Mouse (Mus musculus) erythroblast, embryonic 14.5 days (primary cell): ENCODE results near the gene Tnfaip8l1. TPM values are rescaled to one million over a fixed set of nuclear protein-coding genes. Genes with fewer than 3 reads are reported as not detected.

ENCODE experiments used
- H3K27me3 ChIP-seq: 2 replicates; pipeline ENCODE4 v1.6.1; 2012; ENCODE audit warnings: inconsistent platforms; ENCODE audit not compliant: control insufficient read depth
- H3K36me3 ChIP-seq: 2 replicates; pipeline ENCODE4 v1.6.1; 2012; ENCODE audit warnings: mild to moderate bottlenecking, inconsistent platforms; ENCODE audit not compliant: control insufficient read depth
- H3K4me1 ChIP-seq: 2 replicates; pipeline ENCODE4 v1.6.1; 2012; ENCODE audit warnings: inconsistent platforms; ENCODE audit not compliant: control insufficient read depth
- H3K4me3 ChIP-seq: replicated peaks from 2 replicates; pipeline ENCODE3; 2012; ENCODE audit warnings: moderate library complexity, mild to moderate bottlenecking, inconsistent platforms
- H3K9me3 ChIP-seq: 2 replicates; pipeline ENCODE4 v1.6.1; 2012; ENCODE audit warnings: low read length, inconsistent platforms, mixed read lengths; ENCODE audit not compliant: control insufficient read depth
- GATA1 ChIP-seq: IDR thresholded peaks from 2 replicates; pipeline ENCODE4 v1.6.1; 2012; ENCODE audit warnings: low read length, inconsistent platforms, mixed read lengths
- TAL1 ChIP-seq: IDR thresholded peaks from 3 replicates; pipeline ENCODE4 v1.6.1; 2012; ENCODE audit warnings: low read length, inconsistent platforms, mixed read lengths
- polyA plus RNA-seq: library from polyadenylated mRNA; stranded (reverse); fragments of >175 nt; gene quantifications from 2 replicates; pipeline ENCODE4 v1.2.3, GENCODE M21; 2012

The Tnfaip8l1 gene
- polyA plus RNA-seq, 1 experiment: 0.07 TPM

GRCm38 (mm10) chr17:56170636-56171035 is 8.4 kb downstream of the Tnfaip8l1 start:
- H3K4me1 ChIP-seq: no peaks in the 10 kb centered on the region; the same call in 1 of the 2 replicates
- H3K27me3 ChIP-seq: no peaks in the 10 kb centered on the region
- H3K9me3 ChIP-seq: no peaks in the 10 kb centered on the region
- peaks cover 5% of the 10 kb centered on the region for H3K36me3 ChIP-seq
- TF ChIP-seq GATA1 (no peak), TAL1 (no peak)
- H3K4me3 ChIP-seq: no peak overlapping the region

DNA sequence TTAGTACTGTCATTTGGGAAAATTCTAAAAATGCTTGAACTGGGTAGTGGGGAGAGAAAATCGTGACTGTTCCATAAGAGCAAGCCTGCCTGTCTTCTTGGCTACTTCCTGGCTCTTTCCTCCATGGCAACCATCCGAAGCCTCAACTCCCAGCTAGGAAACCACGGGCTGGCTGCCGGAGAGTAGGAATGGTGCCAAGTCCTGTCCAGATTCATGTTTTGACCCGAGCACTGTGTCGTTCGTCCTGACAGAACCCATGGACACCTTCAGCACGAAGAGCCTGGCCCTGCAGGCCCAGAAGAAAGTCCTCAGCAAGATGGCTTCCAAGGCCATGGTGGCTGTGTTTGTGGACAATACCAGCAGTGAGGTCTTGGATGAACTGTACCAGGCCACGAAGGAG is 9.2 kb downstream of the Tnfaip8l1 start:
- Histone ChIP-seq H3K4me3 (no peak overlapping the region), H3K27me3 (no peaks in the 10 kb centered on the region), H3K4me1 (no peaks in the 10 kb centered on the region; the same call in 1 of the 2 replicates), H3K36me3 (peaks cover 10% of the 10 kb centered on the region), H3K9me3 (no peaks in the 10 kb centered on the region)
- TF ChIP-seq GATA1 (no peak), TAL1 (no peak)

DNA sequence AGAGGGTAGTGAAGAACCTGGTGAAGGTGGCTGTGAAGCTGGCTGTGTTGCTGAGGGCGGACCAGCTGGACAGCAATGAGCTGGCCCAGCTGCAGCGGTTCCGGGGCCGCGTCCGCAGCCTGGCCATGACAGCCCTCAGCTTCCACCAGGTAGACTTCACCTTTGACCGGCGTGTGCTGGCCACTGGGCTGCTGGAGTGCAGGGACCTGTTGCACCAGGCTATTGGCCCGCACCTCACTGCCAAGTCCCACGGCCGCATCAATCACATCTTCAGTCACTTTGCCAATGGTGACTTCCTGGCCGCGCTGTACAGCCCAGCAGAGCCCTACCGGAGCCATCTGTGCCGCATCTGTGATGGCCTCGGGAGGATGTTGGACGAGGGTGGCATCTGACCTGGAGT is 9.6 kb downstream of the Tnfaip8l1 start:
- no peaks in the 10 kb centered on the region for H3K27me3 ChIP-seq
- no peaks in the 10 kb centered on the region for H3K9me3 ChIP-seq
- H3K36me3 ChIP-seq: peaks cover 14% of the 10 kb centered on the region
- no peak overlapping the region for H3K4me3 ChIP-seq
- TF ChIP-seq TAL1 (no peak), GATA1 (no peak)
- no peaks in the 10 kb centered on the region; the same call in 1 of the 2 replicates for H3K4me1 ChIP-seq

- H3K4me3 ChIP-seq: no peak overlapping the region
- no peaks in the 10 kb centered on the region; the same call in 1 of the 2 replicates for H3K4me1 ChIP-seq
- TF ChIP-seq TAL1 (no peak), GATA1 (no peak)
- H3K36me3 ChIP-seq: peaks cover 31% of the 10 kb centered on the region
- H3K9me3 ChIP-seq: no peaks in the 10 kb centered on the region
- no peaks in the 10 kb centered on the region for H3K27me3 ChIP-seq
Measured at GRCm38 (mm10) chr17:56173401-56174046, 11.2 kb downstream of the Tnfaip8l1 start.

- TF ChIP-seq GATA1: no peak
- no peak for TF ChIP-seq TAL1
- Histone ChIP-seq H3K36me3 (peaks cover 49% of the 10 kb centered on the region), H3K4me3 (no peak overlapping the region), H3K4me1 (no peaks in the 10 kb centered on the region; the same call in 1 of the 2 replicates), H3K27me3 (no peaks in the 10 kb centered on the region), H3K9me3 (no peaks in the 10 kb centered on the region)
Measured at GRCm38 (mm10) chr17:56175416-56175815, 13.1 kb downstream of the Tnfaip8l1 start.

DNA sequence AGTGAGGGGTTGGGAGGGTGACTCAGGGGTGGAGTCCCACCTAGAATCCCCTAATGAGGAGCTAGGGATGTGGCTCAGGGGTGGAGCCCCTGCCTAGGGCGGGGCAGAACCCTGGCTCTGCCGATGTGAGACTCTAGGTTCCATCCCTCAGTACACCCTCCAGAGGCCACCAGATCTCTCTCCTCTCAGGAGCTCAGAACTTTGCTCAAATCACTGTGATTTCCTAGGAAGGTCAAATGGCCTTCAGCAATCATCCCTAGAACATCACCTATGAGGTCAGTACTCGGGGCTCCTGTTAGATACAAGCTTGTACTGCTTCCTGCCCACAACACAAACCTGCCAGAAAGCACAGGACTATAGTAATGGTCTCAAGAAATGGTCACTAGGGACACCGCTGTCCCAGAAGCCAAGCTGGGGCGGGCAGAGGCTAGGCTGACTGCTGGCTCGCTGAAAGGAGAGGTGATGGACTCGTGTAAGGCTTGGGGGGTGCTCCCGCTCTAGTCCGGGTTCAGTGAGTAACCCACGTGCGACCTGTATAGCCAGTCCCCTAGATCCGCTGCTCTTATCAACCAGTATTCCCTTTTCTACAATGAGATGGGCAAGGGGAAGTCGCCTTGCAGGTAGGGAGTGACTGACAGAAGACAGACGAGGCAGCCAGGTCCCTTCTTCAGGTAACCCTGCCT is 20.8 kb downstream of the Tnfaip8l1 start:
- TF ChIP-seq TAL1 (no peak), GATA1 (no peak)
- no peaks in the 10 kb centered on the region for H3K27me3 ChIP-seq
- H3K4me1 ChIP-seq: peaks cover 39% of the 10 kb centered on the region
- H3K9me3 ChIP-seq: no peaks in the 10 kb centered on the region
- peaks cover 61% of the 10 kb centered on the region for H3K36me3 ChIP-seq
- H3K4me3 ChIP-seq: peak overlapping the region; percentile 79

DNA sequence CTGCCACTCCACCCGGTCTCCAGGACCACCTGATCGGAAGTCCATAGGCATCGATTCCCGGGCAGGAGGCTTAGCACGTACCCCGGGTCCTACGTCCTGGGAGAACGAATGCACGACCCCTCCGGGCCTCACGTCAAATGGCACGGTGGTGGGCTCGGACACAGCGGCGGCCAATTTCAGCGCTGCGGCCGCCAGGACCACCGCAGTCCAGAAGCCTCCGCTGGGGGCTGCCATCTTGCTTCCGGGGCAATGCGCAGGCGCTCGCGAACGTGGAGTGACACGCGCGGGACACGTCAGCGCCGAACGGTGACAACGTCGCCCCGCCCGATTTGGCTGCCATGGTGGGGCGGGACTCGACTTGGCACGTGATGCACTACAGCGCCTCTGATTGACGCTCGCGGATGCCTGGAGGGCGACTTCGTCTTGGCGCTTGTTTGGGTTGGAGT is 21.4 kb downstream of the Tnfaip8l1 start, which contains the start of gene Mydgf:
Gene Mydgf, minus strand, starts transcription at position 263 of the 446 bp plus-strand sequence.
- TF ChIP-seq TAL1: no peak
- TF ChIP-seq GATA1: no peak
- Histone ChIP-seq H3K4me3 (peak within 1 kb of the TSS; percentile 79), H3K36me3 (peaks cover 61% of the 10 kb centered on the region), H3K4me1 (peaks cover 39% of the 10 kb centered on the region), H3K27me3 (no peaks in the 10 kb centered on the region), H3K9me3 (no peaks in the 10 kb centered on the region)

DNA sequence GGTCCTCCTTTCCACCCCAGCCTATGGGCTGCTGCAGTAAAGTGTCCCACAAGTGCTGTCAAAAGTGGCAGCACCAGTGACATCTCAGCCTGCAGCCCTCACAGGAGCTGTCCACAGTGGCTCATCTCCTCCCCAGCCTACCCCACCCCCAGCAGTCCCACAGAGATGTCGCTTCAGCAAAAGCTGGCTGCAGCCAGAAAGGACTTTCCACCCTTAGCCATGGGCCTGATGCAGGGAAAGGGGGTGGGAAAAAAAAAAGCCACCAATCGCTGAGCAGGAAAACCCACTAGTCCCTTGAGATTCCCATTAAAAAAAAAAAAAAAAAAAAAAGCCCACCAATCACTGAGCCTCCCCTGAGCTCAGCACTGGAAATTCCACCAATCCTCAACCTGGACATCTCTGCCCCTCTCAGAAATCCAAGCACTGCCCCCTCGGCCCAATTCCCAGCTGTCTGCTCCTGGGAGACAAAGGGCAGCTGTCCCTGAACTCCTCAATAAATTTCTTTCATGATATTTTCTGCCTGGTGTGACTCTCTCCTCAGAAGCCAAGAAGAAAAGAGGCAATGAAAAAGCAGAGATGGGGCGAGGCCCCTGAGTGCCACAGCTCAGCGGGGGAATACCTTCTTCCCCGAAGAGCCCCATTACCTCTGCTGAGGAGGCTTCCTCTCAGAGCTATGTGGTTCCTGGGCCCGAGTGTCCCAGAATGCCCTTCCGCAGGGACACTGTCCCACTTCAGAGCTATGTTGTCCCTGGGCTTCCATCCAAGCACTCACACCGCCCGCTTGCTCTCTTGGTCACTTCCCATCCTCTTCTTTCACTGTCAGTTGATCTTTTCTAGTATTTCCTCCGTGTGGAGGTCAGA is 23.2 kb downstream of the Tnfaip8l1 start:
- H3K4me3 ChIP-seq: no peak overlapping the region
- no peaks in the 10 kb centered on the region for H3K9me3 ChIP-seq
- no peaks in the 10 kb centered on the region for H3K27me3 ChIP-seq
- peaks cover 39% of the 10 kb centered on the region for H3K4me1 ChIP-seq
- TF ChIP-seq TAL1 (no peak), GATA1 (no peak)
- H3K36me3 ChIP-seq: peaks cover 61% of the 10 kb centered on the region
